Mouse (Mus musculus) heart, embryonic 15.5 days (tissue): ENCODE results near the gene 4930524N10Rik. TPM values are rescaled to one million over a fixed set of nuclear protein-coding genes. Genes with fewer than 3 reads are reported as not detected.

Experiments
- ATAC-seq: fragments of 200-750 bp; cut with Nextera tagmentation; replicated peaks from 2 replicates; pipeline ENCODE4 v1.8.0; 2017; ENCODE audit warnings: low read depth, moderate TSS enrichment; ENCODE audit not compliant: insufficient number of reproducible peaks, insufficient read depth, low FRiP score
- H3K27ac ChIP-seq: fragments of 300-500 bp; sonication (generic); 2 replicates; pipeline ENCODE4 v1.5.1; 2015; ENCODE audit warnings: mild to moderate bottlenecking, inconsistent platforms
- H3K27me3 ChIP-seq: fragments of 300-500 bp; sonication (generic); 2 replicates; pipeline ENCODE4 v1.6.1; 2015; ENCODE audit warnings: inconsistent platforms
- H3K36me3 ChIP-seq: fragments of 300-500 bp; sonication (generic); 2 replicates; pipeline ENCODE4 v1.6.1; 2015; ENCODE audit warnings: mild to moderate bottlenecking, inconsistent platforms
- H3K4me1 ChIP-seq: fragments of 300-500 bp; sonication (generic); replicated peaks from 2 replicates; pipeline ENCODE4 v1.6.1; 2015; ENCODE audit warnings: inconsistent platforms
- H3K4me2 ChIP-seq: fragments of 300-500 bp; sonication (generic); 2 replicates; pipeline ENCODE4 v1.6.1; 2015; ENCODE audit warnings: inconsistent platforms, mild to moderate bottlenecking, moderate library complexity
- H3K4me3 ChIP-seq: fragments of 300-500 bp; sonication (generic); 2 replicates; pipeline ENCODE4 v1.5.1; 2015; ENCODE audit warnings: mild to moderate bottlenecking, inconsistent platforms
- H3K9ac ChIP-seq: fragments of 300-500 bp; sonication (generic); 2 replicates; pipeline ENCODE4 v1.6.1; 2015; ENCODE audit warnings: mild to moderate bottlenecking, inconsistent platforms
- H3K9me3 ChIP-seq: fragments of 300-500 bp; sonication (generic); replicated peaks from 2 replicates; pipeline ENCODE4 v1.6.1; 2016; ENCODE audit warnings: inconsistent platforms
- WGBS: fragments of 180-500 bp; shearing (Covaris S2); methylation state at CpG from one replicate; pipeline ENCODE4 v1.1.7; 2015; ENCODE audit warnings: mixed read lengths; 5-methylcytosine and 5-hydroxymethylcytosine counted together
- polyA plus RNA-seq: library from polyadenylated mRNA; unstranded; fragments of >200 nt; fragmentation: Nextera tagmentation; extraction: Ambion mirVana; gene quantifications from 2 replicates; pipeline ENCODE4 v1.2.1, GENCODE M21; 2015

4930524N10Rik gene
- polyA plus RNA-seq: not detected in 2 replicates

DNA sequence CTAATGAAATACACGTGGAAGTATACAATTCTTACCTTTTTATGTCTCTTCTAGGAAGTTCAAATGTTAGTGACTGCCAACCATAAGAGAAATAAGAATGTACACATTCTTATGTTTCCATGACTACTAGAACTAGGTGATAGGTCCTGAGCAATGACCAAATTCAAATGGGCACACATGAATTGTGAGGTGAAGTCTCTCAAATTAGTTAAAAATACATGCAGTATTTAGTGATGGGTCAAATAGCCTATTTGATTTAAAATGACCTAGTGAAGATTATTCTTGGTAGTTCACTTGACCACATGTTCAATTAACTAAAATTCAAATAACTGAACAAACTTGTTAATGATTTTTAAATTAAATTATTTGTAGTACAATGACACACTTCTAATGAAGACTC is at the start of gene 4930524N10Rik:
Gene 4930524N10Rik, minus strand, starts transcription at position 101 of the 400 bp plus-strand sequence.
- no peak within 1 kb of the TSS for H3K27ac ChIP-seq
- WGBS: 13% methylated on average over 1 of the region's 1 CpGs
- ATAC-seq: no peak
- H3K4me1 ChIP-seq: no peaks in the 10 kb centered on the region
- no peak within 1 kb of the TSS for H3K4me2 ChIP-seq
- H3K4me3 ChIP-seq: no peak within 1 kb of the TSS
- H3K27me3 ChIP-seq: no peaks in the 10 kb centered on the region
- no peaks in the 10 kb centered on the region for H3K36me3 ChIP-seq
- no peak within 1 kb of the TSS for H3K9ac ChIP-seq
- no peaks in the 10 kb centered on the region for H3K9me3 ChIP-seq

DNA sequence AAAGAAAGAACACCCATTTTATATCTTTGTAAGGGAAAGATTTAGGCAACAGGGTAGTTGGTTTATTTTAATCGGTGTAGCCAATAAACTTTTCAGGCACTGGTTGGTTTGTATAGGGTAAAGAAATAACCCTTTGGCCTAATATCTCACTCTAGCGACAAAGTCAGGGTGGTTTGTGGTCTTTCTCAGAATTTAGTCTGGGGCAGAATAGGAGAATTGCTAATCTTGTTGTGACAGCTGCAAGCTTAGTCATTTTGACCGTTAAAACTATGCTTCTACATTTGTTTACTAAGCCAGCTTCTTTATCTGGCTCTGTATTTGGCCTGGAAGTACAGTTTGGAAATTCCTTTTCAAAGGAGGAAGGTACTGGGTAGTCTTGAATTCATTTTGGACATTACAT is 6.8 kb upstream of the 4930524N10Rik start:
- no peaks in the 10 kb centered on the region; the same call in 1 of the 2 replicates for H3K9me3 ChIP-seq
- no peaks in the 10 kb centered on the region for H3K36me3 ChIP-seq
- no peaks in the 10 kb centered on the region for H3K27me3 ChIP-seq
- no peak overlapping the region for H3K9ac ChIP-seq
- ATAC-seq: no peak
- no peaks in the 10 kb centered on the region for H3K4me1 ChIP-seq
- no peak overlapping the region for H3K4me2 ChIP-seq
- no peak overlapping the region for H3K4me3 ChIP-seq
- H3K27ac ChIP-seq: no peak overlapping the region
- WGBS: 65% methylated on average over 3 of the region's 3 CpGs

- no peaks in the 10 kb centered on the region for H3K4me1 ChIP-seq
- no peaks in the 10 kb centered on the region for H3K36me3 ChIP-seq
- H3K9ac ChIP-seq: no peak overlapping the region
- no peak overlapping the region for H3K27ac ChIP-seq
- ATAC-seq: no peak
- H3K4me2 ChIP-seq: no peak overlapping the region
- no peaks in the 10 kb centered on the region for H3K27me3 ChIP-seq
- no peak overlapping the region for H3K4me3 ChIP-seq
- 70% methylated on average over 7 of the region's 7 CpGs for WGBS
- H3K9me3 ChIP-seq: no peaks in the 10 kb centered on the region; the same call in 1 of the 2 replicates
Measured at GRCm38 (mm10) chrX:154349302-154350041, 6.3 kb upstream of the 4930524N10Rik start.

- Histone ChIP-seq H3K9ac (no peak overlapping the region), H3K4me2 (no peak overlapping the region), H3K4me3 (no peak overlapping the region), H3K27ac (no peak overlapping the region), H3K9me3 (no peaks in the 10 kb centered on the region; the same call in 1 of the 2 replicates), H3K36me3 (no peaks in the 10 kb centered on the region), H3K27me3 (no peaks in the 10 kb centered on the region), H3K4me1 (no peaks in the 10 kb centered on the region)
- 70% methylated on average over 3 of the region's 3 CpGs for WGBS
- ATAC-seq: no peak
Measured at GRCm38 (mm10) chrX:154347933-154348332, 4.7 kb upstream of the 4930524N10Rik start.

Other genes with a start within 250 kb of the 4930524N10Rik start
- not detected in 2 replicates for gene Gm15140, start 222.7 kb downstream of the 4930524N10Rik start, polyA plus RNA-seq
- not detected in 2 replicates for gene Samt4, start 138.6 kb upstream of the 4930524N10Rik start, polyA plus RNA-seq
- gene Samt2, start 236.0 kb upstream of the 4930524N10Rik start, polyA plus RNA-seq: not detected in 2 replicates